Mouse (Mus musculus) megakaryocyte progenitor cell, adult 5-6 weeks (primary cell): ENCODE results near the gene Pacsin3. TPM values are rescaled to one million over a fixed set of nuclear protein-coding genes. Genes with fewer than 3 reads are reported as not detected.
"Not testable (repeated sequence)": the region's sequence is repeated elsewhere in the genome, so short reads cannot be mapped to it uniquely, and the experiment has no call there.

Experiments used
- ATAC-seq: replicated peaks from 2 replicates; pipeline ENCODE4 v1.8.0; 2016; ENCODE audit warnings: mild to moderate bottlenecking, moderate TSS enrichment, inconsistent platforms; ENCODE audit not compliant: poor library complexity
- total RNA-seq, 2 experiments: library from RNA; stranded (forward) in 1 of 2; stranded (reverse) in 1 of 2; fragments of 157-497, 149-512 nt in 1 of 2; fragments of 200-1000 nt in 1 of 2; gene quantifications; 2 replicates each; pipeline versions ENCODE4 v1.2.3 to v1.2.4; 2015 to 2017

Gene Pacsin3
- total RNA-seq (2015), result not detected in 2 replicates
- not detected in 2 replicates for total RNA-seq (2017)

DNA sequence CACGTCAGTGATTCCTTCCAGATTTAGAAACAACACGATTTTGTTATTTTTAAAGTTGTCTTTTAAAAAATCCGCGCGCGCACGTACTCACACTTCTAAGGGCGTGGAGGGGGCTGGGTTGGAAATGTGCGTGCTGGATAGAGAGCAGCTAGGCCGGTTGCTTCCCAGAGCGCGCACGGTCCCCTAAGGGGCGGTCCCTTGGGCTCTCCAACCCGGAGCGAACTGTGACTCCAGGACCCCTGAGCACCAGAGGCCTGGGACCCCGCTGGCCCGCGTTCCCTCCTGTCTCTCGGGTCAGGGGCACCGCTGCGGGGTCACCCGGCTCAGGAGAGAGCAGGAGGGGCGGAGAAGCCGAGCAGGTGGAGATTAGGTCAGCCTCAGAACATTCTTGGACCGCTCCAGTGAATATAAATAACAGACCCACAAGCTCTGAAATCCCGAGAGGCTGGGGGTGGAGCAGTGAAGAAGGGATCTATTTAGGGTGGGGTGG lies at the start of gene Pacsin3:
Pacsin3 (plus strand) TSS at position 294 of the 490 bp plus-strand sequence.
- peak; percentile 18; the same call in 1 of the 2 replicates for ATAC-seq

DNA sequence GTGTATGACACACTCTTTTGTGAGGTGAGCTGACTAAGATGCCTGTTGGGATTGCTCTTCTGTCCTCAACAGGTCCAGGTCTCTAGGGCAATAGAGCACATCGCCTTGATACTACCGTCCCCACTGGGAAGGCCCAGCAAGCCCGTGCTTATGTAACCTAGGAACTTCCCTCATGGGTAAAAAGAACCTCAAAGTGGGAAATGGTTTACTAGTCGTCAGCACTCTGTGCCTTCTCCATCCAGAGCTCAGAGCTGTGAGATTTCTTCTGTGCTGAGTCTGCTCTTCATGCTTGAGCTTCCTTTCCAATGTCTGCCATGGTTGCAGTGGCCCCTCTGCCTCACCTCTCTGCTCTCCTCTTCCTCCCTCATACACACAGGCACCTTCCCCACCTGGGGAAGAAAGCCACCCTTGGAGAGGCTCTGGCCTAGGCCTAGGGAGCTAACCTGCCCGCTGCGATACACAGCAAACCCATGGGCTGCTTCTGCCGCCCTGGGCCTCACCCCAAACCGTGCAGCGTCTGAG lies 49.4 kb upstream of the Pacsin3 start:
- ATAC-seq, result no peak

DNA sequence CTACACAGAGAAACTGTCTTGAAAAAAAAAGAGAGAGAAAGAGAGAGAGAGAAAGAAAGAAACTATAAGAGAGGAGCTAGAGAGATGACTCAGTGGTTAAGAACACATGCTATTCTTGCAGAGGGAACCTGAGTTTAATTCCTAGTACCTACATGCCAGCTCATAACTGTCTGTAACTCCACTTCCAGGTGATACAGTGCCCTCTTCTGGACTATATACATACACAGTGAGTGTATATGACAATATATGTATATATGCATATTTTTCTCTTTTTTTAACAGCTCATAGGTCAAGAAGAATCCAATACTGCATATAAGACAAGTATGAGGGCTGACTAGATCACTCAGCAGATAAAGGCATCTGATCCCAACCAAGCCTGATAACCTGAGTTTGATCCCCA lies 42.4 kb upstream of the Pacsin3 start:
- 0 out of 2 replicates have a peak, but pooled peaks have one; percentile 31 for ATAC-seq

DNA sequence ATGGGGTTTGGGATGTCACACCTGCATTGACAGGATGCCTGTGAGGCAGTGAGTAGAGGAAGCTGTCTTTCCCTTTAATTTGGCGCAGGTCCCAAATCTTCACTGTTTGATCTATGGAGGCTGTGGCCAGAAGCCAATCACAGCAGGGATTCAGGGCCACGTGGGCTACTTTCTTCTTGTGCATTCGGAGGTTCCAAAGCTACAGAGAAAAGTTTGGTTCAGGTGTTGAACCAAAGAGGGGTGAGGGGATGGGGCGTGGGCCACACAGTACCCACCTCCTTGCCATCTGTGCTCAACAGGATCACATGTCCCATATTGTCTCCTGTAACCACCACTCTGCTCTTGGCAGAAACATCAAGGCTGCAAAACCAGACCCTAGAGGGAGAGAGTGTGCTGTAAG lies 38.7 kb upstream of the Pacsin3 start:
- no peak for ATAC-seq

DNA sequence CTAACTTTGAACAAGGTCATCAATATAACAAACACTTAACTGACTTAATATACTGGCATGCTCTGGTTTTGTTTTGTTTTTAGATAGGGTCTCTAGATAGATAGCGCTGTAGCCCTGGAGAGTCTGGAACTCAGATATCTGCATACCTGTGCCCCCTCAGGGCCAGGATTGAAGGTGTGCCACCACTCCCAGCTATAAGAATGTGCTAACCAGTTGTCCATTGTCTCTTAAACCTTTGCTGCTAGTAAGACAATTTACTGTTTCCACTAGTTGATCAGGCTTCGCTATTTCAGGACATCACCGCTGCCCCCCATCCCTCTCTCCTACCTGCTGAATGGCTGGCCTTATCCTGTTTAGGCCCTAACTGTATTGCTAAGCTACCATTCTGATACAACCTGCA lies 35.3 kb upstream of the Pacsin3 start:
- no peak for ATAC-seq

DNA sequence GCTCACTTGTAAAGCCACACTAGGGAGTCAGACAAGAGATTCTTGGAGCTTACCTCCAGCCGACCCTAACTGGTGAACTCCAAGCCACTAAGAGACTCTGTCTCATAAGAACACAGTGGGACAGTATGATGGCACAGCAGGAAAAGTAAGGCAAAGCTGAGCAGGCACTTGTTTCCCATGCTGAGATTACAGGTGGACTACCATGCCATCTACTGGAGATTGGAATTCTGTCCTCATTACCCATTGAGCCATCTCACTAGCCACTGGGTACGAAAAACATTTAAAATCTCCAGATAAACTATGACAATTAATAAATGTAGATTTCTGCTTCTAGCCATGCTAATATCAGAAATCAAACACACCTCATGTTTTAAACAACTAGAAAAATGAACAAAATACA lies 32.1 kb upstream of the Pacsin3 start:
- ATAC-seq, result no peak

DNA sequence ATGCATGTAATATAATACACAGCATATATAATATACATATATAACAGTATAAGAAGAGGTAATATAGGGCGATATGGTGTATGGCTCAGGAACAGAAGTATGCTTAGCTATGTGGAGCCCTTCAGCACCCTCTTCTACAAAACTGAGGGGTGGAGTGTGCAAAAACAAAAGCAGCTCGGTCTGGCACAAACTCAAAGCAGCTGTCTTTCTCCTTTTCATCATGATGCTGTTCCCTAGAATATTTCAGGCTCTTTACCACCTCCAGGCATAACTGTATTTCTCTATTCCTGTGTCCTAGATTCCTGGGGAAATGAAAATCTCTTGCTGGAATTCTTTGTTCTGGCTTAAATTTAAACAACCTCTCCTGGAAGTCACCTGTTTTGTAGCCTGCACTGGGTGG lies 26.0 kb upstream of the Pacsin3 start:
- no peak for ATAC-seq

DNA sequence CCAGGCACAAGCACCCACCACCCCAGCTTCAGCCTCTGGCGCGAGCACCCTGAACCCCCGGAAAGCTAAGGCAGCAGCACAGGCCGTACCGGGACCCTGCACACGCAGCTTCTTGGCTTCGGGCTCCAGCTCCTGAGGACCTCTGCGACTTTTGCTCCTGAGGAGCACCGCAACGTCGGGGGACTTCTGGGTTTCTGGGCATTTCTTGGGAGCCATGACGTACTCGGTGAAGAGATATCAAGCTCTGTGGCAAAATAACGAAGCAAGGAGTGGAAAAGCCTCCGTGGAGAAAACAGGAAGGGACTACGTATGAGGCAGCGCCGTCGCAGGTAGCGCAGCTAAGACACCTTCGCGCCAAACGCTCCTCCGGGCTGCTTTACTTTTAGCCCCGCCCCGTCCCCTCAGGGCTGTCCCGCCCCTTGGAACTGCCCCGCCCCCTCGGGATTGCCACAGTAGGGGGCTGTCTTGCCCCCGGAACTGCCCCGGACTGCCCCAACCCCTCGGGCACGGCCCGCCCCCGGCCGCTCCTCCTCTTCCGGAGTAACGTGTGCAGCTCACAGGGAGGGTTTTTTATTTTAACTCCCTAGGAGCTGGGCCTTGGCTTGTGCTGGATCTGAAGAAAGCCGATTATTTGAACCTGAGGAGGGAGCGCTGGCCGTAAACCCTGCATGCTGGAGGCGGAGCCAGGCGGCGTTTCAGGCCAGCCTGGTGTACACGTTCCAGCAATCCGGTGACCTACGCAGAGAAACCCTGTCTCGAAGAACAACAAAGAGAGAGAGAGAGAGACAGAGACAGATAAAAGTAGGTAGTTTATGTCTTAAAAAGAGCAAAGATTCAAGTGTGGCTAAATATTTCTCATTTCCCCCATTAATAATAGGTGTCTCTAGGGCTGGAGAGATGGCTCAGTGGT lies 18.9 kb upstream of the Pacsin3 start, which contains the start of gene Ddb2:
Ddb2 (minus strand) TSS at position 382 of the 910 bp plus-strand sequence.
- ATAC-seq, result peak; percentile 97

DNA sequence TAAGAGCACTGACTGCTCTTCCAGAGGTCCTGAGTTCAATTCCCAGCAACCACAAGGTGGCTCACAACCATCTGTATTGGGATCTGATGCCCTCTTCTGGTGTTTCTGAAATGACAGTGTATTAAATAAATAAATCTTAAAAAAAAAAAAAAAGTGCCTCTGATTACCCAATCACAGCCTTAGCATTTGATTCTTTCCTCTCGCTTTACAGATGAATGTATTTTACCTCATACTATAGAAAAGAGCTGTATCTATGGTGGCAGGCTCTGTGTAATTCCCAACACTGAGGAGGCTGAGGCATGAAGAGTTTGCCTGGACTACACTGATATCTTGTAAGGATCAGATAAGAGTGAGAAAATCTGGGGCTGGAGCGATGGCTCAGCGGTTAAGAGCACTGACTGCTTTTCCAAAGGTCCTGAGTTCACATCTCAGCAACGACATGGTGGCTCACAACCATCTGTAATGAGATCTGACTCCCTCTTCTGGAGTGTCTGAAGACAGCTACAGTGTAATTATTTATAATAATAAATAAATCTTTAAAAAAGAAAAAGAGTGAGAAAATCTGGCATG lies 18.2 kb upstream of the Pacsin3 start:
- ATAC-seq, result not testable (repeated sequence)

DNA sequence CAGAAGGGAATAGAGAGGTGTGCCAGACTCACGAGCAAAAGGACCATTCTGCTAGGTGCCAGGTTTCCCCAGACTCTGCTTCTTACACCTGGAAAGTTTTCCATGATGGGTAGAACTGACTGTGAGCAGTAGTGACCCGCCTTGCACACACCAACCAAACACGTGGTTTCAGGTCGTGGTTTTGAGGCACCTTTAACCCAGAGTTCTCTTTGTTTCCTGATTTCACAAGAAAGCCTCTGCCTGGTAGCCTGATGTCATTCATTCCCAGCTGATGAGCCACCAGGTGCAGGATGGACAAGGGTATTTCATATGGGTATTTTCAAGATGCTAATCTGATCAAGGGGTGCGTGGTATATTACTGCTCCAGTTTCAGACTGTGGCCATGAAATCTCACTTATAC lies 13.2 kb upstream of the Pacsin3 start:
- ATAC-seq, result 0 out of 2 replicates have a peak, but pooled peaks have one; percentile 31

DNA sequence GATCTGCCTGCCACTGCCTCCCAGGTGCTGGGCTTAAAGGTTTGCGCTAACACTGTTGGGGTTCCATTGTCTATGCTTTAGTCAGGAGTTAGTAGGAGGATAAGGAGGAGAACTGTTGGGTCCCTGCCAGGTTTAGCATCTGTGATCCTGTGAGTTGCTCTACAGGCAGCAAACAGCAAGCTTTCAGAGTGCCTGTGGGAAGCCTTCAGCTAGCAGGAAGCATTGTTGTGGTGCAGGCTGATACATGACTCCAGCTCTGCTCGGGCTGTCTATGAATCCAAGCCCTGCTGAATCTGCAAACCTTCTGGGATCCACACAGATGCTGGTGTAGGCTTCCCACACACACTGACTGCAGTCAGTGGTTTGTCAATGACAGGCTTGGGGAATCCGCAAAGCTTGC lies 12.3 kb upstream of the Pacsin3 start:
- peak; percentile 11; the same call in 1 of the 2 replicates for ATAC-seq

DNA sequence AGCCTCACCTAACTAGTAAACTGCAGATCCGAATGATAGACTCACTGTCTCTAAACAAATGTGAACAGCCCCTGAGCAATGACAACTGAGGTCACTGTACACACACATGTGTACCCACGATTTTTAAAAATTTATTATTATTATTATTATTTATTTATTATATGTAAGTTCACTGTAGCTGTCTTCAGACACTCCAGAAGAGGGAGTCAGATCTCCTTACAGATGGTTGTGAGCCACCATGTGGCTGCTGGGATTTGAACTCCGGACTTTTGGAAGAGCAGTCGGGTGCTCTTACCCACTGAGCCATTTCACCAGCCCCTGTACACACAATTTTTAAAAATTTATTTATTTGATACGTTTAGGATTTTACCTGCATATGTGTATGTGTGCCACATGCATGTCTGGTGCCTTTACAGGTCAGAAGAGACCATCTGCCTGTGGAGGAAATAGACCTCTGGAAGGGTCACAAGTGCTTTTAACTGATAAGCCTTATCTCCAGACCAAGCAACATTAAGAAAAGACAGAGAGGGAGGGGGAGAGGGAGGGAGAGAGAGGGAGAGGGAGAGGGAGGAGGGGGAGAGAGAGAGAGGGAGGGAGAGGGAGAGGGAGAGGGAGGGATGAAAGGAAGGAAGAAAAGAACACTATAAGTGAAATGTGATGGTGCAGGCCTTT lies 11.1 kb upstream of the Pacsin3 start:
- peak; percentile 90 for ATAC-seq

DNA sequence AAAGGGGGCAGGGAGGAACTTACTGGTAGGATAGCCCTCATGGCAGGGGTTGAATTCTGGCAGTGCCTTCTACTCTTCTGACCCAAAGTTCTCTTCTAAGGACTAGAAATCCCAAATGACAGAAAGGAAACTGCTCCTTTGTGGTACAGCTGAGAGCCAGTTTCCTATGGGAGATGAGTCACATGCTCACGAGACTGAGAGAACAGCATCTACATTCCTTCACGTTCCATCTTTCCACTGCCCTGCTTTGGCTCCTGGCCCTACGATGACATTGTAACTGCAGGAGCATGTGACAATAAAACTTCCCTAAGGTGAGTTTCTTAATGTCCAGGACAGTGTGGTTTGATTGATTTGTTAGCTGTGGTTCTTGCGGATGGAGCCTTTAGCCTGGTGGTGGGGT lies 7.4 kb upstream of the Pacsin3 start:
- no peak for ATAC-seq

DNA sequence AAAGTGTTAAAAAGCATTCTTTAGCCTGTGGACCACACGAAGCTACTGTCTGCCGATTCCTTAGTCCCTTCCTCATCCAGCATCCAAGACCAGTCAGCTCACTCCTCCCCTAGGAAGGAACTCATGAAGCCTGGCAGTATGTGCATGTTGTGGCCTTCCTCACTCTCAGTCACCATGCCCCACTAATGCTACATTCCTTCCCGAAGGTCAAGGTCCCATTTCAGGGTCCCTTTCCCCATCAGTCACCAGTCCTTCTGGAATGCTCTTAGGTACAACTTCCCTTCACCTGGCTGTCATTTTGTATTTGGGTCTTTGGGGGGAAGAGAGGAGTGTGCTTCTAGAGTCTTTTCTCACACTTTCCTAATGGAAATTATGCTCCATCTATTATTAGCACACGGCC lies 3.8 kb upstream of the Pacsin3 start:
- ATAC-seq, result no peak

DNA sequence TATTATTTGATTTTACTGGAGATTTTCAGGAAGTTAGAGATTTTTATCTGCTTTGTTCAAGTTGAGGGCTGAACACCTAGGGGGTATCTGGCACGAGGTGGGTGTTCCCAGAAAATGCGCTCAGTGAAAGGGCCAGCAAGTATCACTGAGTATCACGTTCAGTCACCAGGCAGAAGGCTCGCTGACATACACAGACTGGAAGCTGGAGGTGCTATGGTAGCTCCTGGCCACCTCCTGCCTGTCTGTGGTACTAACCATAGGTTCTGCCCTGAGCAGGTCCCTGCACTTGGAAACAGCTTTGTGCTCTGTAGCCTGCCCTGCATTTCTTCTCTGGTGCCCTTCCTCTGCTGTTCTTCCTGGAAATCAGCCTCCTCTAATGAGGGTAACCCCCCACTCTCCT lies 3.2 kb upstream of the Pacsin3 start:
- ATAC-seq, result no peak

DNA sequence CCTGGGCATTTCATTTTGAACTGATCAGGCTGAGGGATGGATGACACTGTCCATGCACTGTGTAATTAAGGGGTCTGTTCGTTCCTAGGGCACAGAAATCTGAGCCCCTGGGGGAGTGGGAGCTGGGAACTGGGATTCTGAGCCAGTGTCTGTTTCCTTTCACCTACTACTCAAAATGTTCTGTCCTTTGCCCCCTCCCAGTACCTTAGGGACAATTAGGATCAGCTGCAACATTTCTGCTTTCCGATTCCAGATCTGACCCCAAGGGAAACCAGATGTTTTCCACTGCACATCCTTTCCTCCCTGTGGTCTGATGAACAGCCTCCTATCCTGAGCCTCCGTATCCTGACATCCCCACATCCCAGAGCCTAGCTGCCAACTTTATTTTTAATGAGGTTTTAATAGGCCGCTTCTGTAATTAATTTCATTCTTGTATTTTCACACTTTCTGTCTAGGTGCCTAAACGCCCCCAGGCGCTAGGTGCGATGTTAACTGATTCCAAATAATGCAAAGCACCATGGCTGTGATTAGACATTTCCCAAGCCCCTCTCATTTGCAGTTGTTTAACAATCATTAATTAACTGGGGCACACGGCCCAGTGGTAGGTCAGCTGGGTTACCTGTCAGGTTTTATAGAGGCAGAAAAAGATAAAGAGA lies 901 bp upstream of the Pacsin3 start:
- ATAC-seq, result no peak

DNA sequence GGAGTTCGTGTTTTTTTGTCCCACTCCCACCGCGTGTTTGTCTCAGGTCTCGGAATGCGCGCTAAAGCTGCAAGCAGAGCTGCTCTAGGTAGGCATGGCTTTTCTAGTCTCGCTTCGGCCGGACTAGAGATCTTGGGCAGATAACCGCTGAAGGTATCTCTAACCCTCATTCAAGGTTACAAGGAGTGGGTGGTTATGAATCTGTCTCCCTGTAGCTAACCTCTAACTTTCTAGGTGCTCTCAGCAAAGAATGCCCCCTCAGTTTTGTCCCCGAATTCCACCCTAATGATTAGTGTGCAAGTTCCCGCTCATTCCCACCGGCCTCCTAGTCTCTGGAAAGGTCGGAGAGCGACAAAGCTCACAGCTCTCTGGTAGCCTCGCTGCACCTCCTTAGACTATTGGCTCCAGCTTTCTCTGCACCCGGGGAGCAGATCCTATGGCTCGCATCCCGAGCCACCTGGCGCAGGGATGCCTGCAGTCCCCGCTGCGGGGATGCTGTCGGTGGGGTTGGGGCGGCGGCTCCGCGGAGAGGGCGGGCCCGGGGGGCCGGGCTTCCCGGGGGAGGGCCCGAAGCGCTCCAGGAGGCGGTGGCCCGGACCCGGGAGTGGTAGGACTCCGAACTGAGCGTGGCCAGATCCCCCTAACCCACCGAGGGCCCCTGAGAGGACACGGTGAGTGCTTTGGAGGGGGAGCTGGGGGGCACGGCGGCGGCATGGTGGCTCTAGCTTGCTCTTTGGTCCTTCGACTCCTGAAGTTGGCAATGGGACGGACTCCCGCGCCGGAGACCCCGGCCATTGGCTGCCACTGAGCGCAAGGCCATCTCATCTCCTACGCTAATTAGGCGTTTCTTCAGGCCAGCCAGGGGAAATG lies 737 bp downstream of the Pacsin3 start:
- ATAC-seq, result peak; percentile 38

DNA sequence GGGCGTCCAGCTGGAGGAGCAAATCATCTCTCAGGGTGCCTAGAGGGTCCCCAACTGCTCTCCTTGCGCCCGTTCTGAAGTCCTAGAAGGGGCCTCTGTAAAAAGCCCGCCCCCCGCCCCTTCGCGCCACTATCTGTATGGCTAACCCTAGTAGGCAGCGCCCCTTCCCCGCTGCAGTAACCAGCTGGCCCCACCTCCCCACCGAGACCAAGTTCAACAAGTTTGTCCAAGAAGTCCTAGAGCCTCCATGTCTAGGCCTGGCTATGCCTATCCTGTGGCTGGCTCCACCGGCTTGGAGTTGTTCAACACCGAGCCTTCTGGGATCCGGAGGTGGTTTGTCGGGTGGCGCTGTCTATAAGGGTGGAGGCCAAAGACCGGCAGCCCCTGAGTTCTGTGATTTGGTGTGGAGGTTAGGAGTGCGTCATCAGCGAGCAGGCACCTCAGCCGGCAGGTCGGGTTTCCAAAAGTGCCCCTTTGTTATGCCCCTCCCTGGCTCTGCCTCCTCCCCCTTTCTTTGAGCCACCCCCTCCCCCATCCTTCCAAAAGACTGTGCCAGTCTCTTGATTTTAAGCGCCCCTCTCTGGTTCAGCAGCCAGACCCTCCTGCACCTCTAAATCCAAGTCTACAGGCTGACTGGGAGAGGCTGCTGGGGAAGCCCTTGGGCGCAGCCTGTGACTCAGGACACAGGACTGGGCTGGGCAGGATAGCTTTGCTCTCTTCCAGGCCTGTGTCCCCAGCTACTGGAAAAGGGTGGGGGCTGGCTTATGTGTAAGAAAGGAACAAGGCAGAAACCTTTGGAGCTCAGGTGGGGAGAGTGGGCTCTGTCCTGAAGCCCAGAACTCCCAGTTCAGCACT lies 1.6 kb downstream of the Pacsin3 start:
- ATAC-seq, result peak; percentile 21; the same call in 1 of the 2 replicates

DNA sequence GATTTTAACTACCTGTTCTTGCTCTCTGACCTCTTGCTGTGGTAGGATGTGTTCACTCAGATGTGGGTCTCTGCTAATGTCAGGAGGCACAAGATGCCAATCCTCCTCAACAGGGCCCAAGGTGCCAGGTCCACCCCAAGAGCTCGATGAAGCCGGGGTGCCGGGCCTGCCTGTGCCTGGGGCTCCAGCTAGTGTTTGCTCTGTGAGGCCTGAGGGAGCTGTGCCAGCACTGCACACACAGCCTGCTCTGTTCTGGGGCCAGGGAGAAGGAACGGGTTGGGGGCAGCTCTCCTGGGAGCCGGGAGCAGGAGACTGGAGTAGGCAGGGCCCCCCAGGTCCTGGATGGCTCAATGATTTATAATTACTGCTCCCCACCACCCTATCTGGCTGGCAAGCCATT lies 2.3 kb downstream of the Pacsin3 start:
- no peak for ATAC-seq
